Mouse (Mus musculus) left cerebral cortex, adult 18-20 months (tissue): Measurements from ENCODE around the gene Zfp454. TPM values are rescaled to one million over a fixed set of nuclear protein-coding genes. Genes with fewer than 3 reads are reported as not detected.

Experiments
- DNase-seq, 2 experiments: peaks; one replicate each; pipeline ENCODE4 v3.0.0; 2021 to 2022; ENCODE audit warnings: low spot score in 2 of 2, mixed read lengths in 1 of 2
- total RNA-seq, 2 experiments: library from RNA; stranded (reverse); gene quantifications; 2 replicates each; pipeline ENCODE4 v1.2.3; 2021

Gene Zfp454
- total RNA-seq, 2 experiments from 2014 or later, result 5.4 to 5.6 TPM

DNA sequence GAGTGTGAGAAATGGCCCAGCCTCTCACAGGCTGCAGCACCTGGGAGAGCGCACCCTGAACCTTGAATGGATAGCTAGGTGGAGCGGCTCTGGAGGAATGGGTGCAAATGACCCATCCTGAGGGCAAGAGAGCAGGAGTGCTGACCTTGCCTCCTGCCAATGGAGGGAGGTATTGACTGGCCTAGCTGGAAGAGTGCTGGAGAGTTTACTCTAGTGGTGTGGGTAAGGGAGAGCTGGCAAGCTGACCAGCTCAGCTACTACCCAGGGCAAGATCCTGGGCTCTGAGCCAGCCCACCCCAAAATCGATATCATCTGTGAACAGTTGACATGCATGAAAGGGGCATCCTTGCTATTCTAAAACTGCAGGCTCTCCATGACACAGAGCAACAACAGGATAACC lies 41.5 kb downstream of the Zfp454 start:
- no peak for DNase-seq

DNA sequence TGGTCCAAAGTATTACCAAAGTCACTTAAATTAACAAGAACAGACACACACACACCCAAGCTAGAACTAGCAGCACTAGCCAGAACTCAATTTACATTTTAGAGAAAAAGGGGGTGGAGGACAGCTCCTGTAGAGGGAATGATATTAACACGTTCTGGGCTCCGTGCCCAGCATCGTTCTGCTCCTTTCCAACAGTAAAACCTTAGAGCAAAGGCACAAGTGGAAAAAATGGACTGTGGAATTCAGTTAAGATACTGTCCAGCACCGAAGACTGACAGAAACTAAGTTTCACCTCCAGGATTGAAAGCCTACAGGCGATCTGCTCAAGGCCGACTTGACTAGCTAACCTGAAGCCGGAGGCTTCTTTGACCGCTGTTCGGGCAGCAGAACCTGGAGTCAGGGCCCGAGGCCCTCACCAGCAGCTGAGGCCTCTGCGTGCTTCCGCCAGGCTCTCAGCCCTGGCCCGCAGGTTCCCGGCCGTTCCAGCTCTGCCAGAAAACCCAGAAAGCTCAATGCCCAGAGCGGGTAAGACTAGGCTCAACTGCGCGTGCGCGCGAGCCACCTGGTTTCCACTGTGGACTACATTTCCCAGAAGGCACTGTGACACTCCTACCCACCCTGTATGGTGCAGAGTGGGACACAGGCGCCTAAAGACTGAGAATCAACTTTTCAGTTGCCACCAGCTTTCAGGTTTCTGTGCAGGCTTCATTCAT lies 46.3 kb downstream of the Zfp454 start, which contains the start of gene Zfp879:
Gene Zfp879 (minus strand): TSS at position 530 of the 713 bp plus-strand sequence.
- peak; percentile 97 to 98 for DNase-seq

GRCm38 (mm10) chr11:50835727-50836126 lies 51.7 kb downstream of the Zfp454 start:
- no peak for DNase-seq

DNA sequence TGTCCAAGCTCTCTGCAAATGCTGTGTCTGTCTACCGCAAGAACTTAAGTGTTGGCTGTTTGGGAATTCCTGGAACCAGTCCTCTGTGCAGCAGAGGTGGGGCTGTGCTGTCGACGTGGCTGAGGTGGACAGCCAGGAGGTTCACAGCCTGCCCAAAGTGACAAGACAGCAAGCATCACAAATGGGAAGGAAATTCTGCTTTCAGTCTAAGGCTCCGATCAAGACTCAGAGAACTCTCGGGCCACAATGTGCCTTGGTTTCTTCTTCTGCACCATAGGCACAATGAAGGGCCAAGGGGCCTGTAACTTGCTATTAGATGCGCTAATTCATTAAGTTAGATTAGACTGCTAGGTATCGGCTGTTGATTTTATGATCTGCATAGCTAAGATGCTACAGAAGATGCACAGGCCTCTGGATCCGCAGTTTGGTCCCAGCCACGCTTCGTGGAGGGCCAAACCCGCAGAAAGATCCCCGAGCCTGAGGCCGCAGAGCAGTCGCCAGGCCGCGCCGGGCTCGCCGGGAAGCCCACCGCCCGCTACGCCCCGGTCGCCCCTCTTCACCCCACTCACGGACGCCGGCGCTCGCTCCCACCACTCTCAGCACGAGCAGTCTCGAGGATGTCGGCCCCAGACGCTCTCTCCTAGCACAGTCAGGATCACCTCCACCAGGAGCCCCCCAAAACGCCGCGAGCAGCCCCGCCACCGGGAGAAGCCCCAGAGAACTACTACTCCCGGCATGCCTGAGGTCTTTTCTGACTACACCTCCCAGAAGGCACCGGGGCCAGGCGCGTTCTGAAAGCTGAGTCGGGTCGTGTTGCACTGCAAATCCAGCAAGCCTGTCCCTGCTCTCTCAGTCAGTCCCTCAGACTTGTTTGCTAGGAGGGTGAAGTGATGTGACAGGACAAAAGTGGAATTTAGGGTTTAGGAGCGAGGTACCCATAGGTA lies 60.2 kb downstream of the Zfp454 start, which contains the start of gene Zfp354c:
Gene Zfp354c (minus strand): TSS at position 715 of the 944 bp plus-strand sequence.
- peak; percentile 86 to 92 for DNase-seq

DNA sequence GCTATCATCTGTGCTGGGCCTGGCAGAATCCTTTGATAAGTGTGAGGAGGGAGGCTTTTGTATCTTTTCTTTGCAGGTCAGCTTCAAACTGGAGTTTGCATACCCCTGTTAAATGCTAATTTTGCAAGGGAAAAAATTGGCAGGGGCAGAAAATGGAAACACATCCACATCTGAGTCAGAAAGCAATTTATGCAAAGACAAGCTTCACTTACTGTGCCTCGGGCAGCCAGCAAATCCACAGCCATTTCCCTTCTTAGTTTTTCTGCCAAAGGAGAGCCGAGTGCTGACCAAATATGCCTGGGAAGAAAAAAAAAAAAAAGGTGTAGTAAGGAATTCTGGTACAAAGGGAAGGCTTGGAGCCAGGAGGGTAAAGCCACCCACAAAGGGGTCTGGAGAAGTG lies 61.2 kb downstream of the Zfp454 start:
- no peak for DNase-seq

Other genes starting within 250 kb of the Zfp454 start
- gene Zfp354c, start 59.9 kb downstream of the Zfp454 start, total RNA-seq, result 10 to 100 TPM; 45.4 to 47.2 TPM
- 1 to 10 TPM; 2.5 to 3.1 TPM for gene Zfp879, start 46.1 kb downstream of the Zfp454 start, total RNA-seq
- not detected for gene Grm6, start 37.0 kb downstream of the Zfp454 start, total RNA-seq
- gene Zfp2, start 28.5 kb upstream of the Zfp454 start, total RNA-seq, result 10 to 100 TPM; 23.8 to 25.8 TPM
- 1 to 10 TPM; 6.1 to 8.8 TPM for gene Zfp354b, start 44.0 kb upstream of the Zfp454 start, total RNA-seq
- gene 4933414I15Rik, start 56.1 kb upstream of the Zfp454 start, total RNA-seq, result not detected
- gene Prop1, start 66.1 kb upstream of the Zfp454 start, total RNA-seq, result not detected
- not detected for gene Olfr1378, start 78.9 kb upstream of the Zfp454 start, total RNA-seq
- gene Olfr1377, start 94.3 kb upstream of the Zfp454 start, total RNA-seq, result not detected
- gene Olfr51, start 115.9 kb upstream of the Zfp454 start, total RNA-seq, result not detected
- not detected for gene Olfr54, start 126.6 kb upstream of the Zfp454 start, total RNA-seq
- not detected for gene Olfr1375, start 160.5 kb upstream of the Zfp454 start, total RNA-seq
- 1 to 10 TPM; 6.5 to 7.7 TPM for gene Zfp354a, start 171.6 kb upstream of the Zfp454 start, total RNA-seq